Mouse (Mus musculus): ENCODE measurements around the gene Grik5.

The Grik5 gene

GRCm38 (mm10) chr7:25071979-25072715 is at the start of gene Grik5, which contains the start of gene Zfp574:
Grik5 (minus strand) TSS chr7:25072346.
Zfp574 (plus strand) TSS chr7:25072567.
- in situ Hi-C loops (cut with MboI, MseI), result loop anchor here (10.0 kb wide), 1 partner anchor 687 kb away; no protein-coding TSS in a partner anchor

- in situ Hi-C loops (cut with MboI, MseI), result no loop called here
Observed at GRCm38 (mm10) chr7:25121240-25121786, 49.2 kb upstream of the Grik5 start.

- in situ Hi-C loops (cut with MboI, MseI), result no loop called here
Observed at GRCm38 (mm10) chr7:25120061-25120834, 48.1 kb upstream of the Grik5 start.

GRCm38 (mm10) chr7:25112956-25113603 is 40.9 kb upstream of the Grik5 start:
- in situ Hi-C loops (cut with MboI, MseI), result no loop called here

GRCm38 (mm10) chr7:25112178-25112955 is 40.2 kb upstream of the Grik5 start:
- in situ Hi-C loops (cut with MboI, MseI), result no loop called here

- in situ Hi-C loops (cut with MboI, MseI), result no loop called here
Observed at GRCm38 (mm10) chr7:25110336-25110735, 38.2 kb upstream of the Grik5 start.

- in situ Hi-C loops (cut with MboI, MseI), result loop anchor here (5.0 kb wide), 1 partner anchor 73 kb away; no protein-coding TSS in a partner anchor
Observed at GRCm38 (mm10) chr7:25109355-25109754, 37.2 kb upstream of the Grik5 start.

- in situ Hi-C loops (cut with MboI, MseI), result loop anchor here (5.0 kb wide), 1 partner anchor 75 kb away; no protein-coding TSS in a partner anchor
Observed at GRCm38 (mm10) chr7:25106790-25107502, 34.8 kb upstream of the Grik5 start.

- in situ Hi-C loops (cut with MboI, MseI), result loop anchor here (5.0 kb wide), 1 partner anchor 77 kb away; no protein-coding TSS in a partner anchor
Observed at GRCm38 (mm10) chr7:25105411-25106160, 33.4 kb upstream of the Grik5 start.

- in situ Hi-C loops (cut with MboI, MseI), result no loop called here
Observed at GRCm38 (mm10) chr7:25099581-25099980, 27.4 kb upstream of the Grik5 start.

GRCm38 (mm10) chr7:25098169-25098568 is 26.0 kb upstream of the Grik5 start:
- in situ Hi-C loops (cut with MboI, MseI), result no loop called here

GRCm38 (mm10) chr7:25089875-25090274 is 17.7 kb upstream of the Grik5 start:
- in situ Hi-C loops (cut with MboI, MseI), result no loop called here

GRCm38 (mm10) chr7:25088968-25089367 is 16.8 kb upstream of the Grik5 start:
- in situ Hi-C loops (cut with MboI, MseI), result no loop called here

- in situ Hi-C loops (cut with MboI, MseI), result no loop called here
Observed at GRCm38 (mm10) chr7:25088531-25088930, 16.4 kb upstream of the Grik5 start.

GRCm38 (mm10) chr7:25087972-25088371 is 15.8 kb upstream of the Grik5 start:
- in situ Hi-C loops (cut with MboI, MseI), result no loop called here

GRCm38 (mm10) chr7:25087256-25087912 is 15.2 kb upstream of the Grik5 start:
- in situ Hi-C loops (cut with MboI, MseI), result no loop called here

- in situ Hi-C loops (cut with MboI, MseI), result no loop called here
Observed at GRCm38 (mm10) chr7:25086656-25087055, 14.5 kb upstream of the Grik5 start.

- in situ Hi-C loops (cut with MboI, MseI), result no loop called here
Observed at GRCm38 (mm10) chr7:25084621-25085020, 12.5 kb upstream of the Grik5 start.

- in situ Hi-C loops (cut with MboI, MseI), result no loop called here
Observed at GRCm38 (mm10) chr7:25082510-25082909, 10.4 kb upstream of the Grik5 start.
